In the genomic region with DNA sequence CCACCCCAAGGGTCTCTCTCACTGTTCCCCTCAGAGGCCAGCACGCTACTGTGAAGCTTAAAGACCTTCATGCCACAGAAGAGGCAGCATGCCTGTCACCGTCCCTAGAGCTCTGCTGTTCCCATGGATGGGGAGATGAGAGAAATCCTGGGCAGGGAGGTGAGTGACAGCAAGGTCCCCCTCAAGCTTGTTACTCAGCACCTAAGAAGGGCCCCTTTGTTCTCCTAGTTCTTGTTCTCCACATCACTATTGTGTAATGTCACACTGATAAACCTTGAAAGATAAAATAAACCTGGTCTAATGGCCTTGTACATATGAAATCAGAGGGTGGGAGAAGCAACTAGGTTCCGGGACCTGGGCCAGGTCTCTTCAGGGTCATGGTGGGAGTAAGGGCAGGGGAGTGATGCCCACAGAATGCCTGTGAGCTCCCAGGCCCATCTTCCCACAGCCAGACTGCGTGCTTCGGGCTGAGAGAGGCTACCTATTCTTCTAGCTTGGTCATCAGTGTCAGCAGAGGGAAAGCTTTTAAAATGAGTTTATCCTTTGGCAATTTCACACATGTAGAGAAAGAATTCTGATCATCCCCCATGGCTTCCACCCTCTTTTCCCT, we compare ENCODE assay signal across 32 mouse cellular contexts. TPM values are rescaled to one million over a fixed set of nuclear protein-coding genes. Genes with fewer than 3 reads are reported as not detected.
DNase-seq lines count a peak whose midpoint lies in the region; ATAC-seq lines count a peak whose summit lies in the region.
"Had no signal": no experiment of that assay in that cellular context is flagged by ENCODE, and none has a peak within 500 bp of the region (broad histone marks: within the 10 kb centered on the region; RNA-seq: fewer than 3 reads in every experiment).

No protein-coding gene starts in this region.

- WGBS in forebrain, embryonic 10.5 days, result 84% methylated on average over 5 of the region's 5 CpGs
- 79% methylated on average over 5 of the region's 5 CpGs for WGBS in forebrain, embryonic 14.5 days
- 88% methylated on average over 5 of the region's 5 CpGs for WGBS in midbrain, embryonic 11.5 days
- 87% methylated on average over 5 of the region's 5 CpGs for WGBS in midbrain, embryonic 14.5 days

- no peak overlapping the region for H3K9ac ChIP-seq in forebrain, embryonic 14.5 days (ENCODE audit: low read length)
- no peak overlapping the region for H3K9ac ChIP-seq in midbrain, embryonic 11.5 days (ENCODE audit: low read length)
- no peak overlapping the region for H3K9ac ChIP-seq in midbrain, embryonic 14.5 days (replicated peaks; ENCODE audit: low read length)
- H3K9ac ChIP-seq: embryonic facial prominence, embryonic 13.5 days; forebrain, postnatal 0 days; heart, embryonic 13.5 days; hindbrain, embryonic 15.5 days; limb, embryonic 12.5 days; lung, embryonic 15.5 days; midbrain, embryonic 12.5 days had no signal

- no peak overlapping the region for H3K4me3 ChIP-seq in forebrain, embryonic 10.5 days
- no peak overlapping the region for H3K4me3 ChIP-seq in forebrain, embryonic 14.5 days (ENCODE audit: low read depth, low read length)
- no peak overlapping the region for H3K4me3 ChIP-seq in midbrain, embryonic 11.5 days (ENCODE audit: low read depth, low read length)
- no peak overlapping the region for H3K4me3 ChIP-seq in midbrain, embryonic 14.5 days (replicated peaks; ENCODE audit: low read depth, low read length)
- H3K4me3 ChIP-seq: embryonic facial prominence, embryonic 13.5 days; heart, embryonic 13.5 days; hindbrain, embryonic 10.5 days; hindbrain, embryonic 15.5 days; left cerebral cortex, adult 2 months; limb, embryonic 12.5 days; lung, embryonic 15.5 days; midbrain, embryonic 12.5 days had no signal

- H3K27me3 ChIP-seq in forebrain, embryonic 10.5 days (ENCODE audit: poor library complexity, severe bottlenecking), result no peaks in the 10 kb centered on the region
- no peaks in the 10 kb centered on the region for H3K27me3 ChIP-seq in forebrain, embryonic 14.5 days (replicated peaks; ENCODE audit: control insufficient read depth, insufficient read depth, low read length)
- no peaks in the 10 kb centered on the region for H3K27me3 ChIP-seq in midbrain, embryonic 11.5 days (ENCODE audit: control insufficient read depth, insufficient read depth, low read length)
- no peaks in the 10 kb centered on the region for H3K27me3 ChIP-seq in midbrain, embryonic 14.5 days (ENCODE audit: control insufficient read depth, insufficient read depth, low read length)
- H3K27me3 ChIP-seq: embryonic facial prominence, embryonic 13.5 days; heart, embryonic 13.5 days; hindbrain, embryonic 15.5 days; limb, embryonic 12.5 days; lung, embryonic 15.5 days; midbrain, embryonic 12.5 days had no signal

- peaks cover 7% of the 10 kb centered on the region; the same call in 1 of the 2 replicates for H3K4me1 ChIP-seq in forebrain, embryonic 10.5 days
- H3K4me1 ChIP-seq in forebrain, embryonic 14.5 days (ENCODE audit: control insufficient read depth, insufficient read depth, low read length), result no peaks in the 10 kb centered on the region
- no peaks in the 10 kb centered on the region for H3K4me1 ChIP-seq in midbrain, embryonic 11.5 days (ENCODE audit: control insufficient read depth, insufficient read depth, low read length)
- H3K4me1 ChIP-seq in midbrain, embryonic 14.5 days (ENCODE audit: control insufficient read depth, insufficient read depth, low read length), result no peaks in the 10 kb centered on the region
- H3K4me1 ChIP-seq: lung, embryonic 15.5 days had no signal

- no peaks in the 10 kb centered on the region for H3K36me3 ChIP-seq in forebrain, embryonic 10.5 days (replicated peaks)
- H3K36me3 ChIP-seq in forebrain, embryonic 14.5 days (ENCODE audit: control insufficient read depth, insufficient read depth, low read length), result no peaks in the 10 kb centered on the region
- no peaks in the 10 kb centered on the region for H3K36me3 ChIP-seq in midbrain, embryonic 11.5 days (ENCODE audit: control insufficient read depth, insufficient read depth, low read length)
- no peaks in the 10 kb centered on the region for H3K36me3 ChIP-seq in midbrain, embryonic 14.5 days (ENCODE audit: control insufficient read depth, insufficient read depth, low read length)
- H3K36me3 ChIP-seq: embryonic facial prominence, embryonic 13.5 days; heart, embryonic 13.5 days; hindbrain, embryonic 10.5 days; hindbrain, embryonic 15.5 days; limb, embryonic 12.5 days; lung, embryonic 15.5 days; midbrain, embryonic 12.5 days had no signal

- no peak for ATAC-seq in forebrain, embryonic 14.5 days
- ATAC-seq in midbrain, embryonic 11.5 days (ENCODE audit: low FRiP score), result no peak
- no peak for ATAC-seq in midbrain, embryonic 14.5 days (ENCODE audit: low FRiP score, low TSS enrichment)
- peak; percentile 36; the same call in 1 of the 2 replicates for ATAC-seq in megakaryocyte-erythroid progenitor cell, adult 5-6 weeks (replicated peaks; ENCODE audit: low FRiP score, low TSS enrichment, poor library complexity, severe bottlenecking)
- ATAC-seq: CD4-positive, CD25-positive, alpha-beta regulatory T cell, adult 4 months; forebrain, postnatal 0 days; inflammation-experienced regulatory T-cells, adult 6 months had no signal

- 0 out of 2 replicates have a peak overlapping the region, but pooled peaks have one; percentile 22 for H3K27ac ChIP-seq in forebrain, embryonic 10.5 days
- H3K27ac ChIP-seq in forebrain, embryonic 14.5 days (ENCODE audit: low read depth, low read length), result no peak overlapping the region
- H3K27ac ChIP-seq in midbrain, embryonic 11.5 days (ENCODE audit: low read depth, low read length), result no peak overlapping the region
- no peak overlapping the region for H3K27ac ChIP-seq in midbrain, embryonic 14.5 days (replicated peaks; ENCODE audit: low read depth, low read length)
- H3K27ac ChIP-seq: embryonic facial prominence, embryonic 13.5 days; heart, embryonic 13.5 days; hindbrain, embryonic 10.5 days; hindbrain, embryonic 15.5 days; left cerebral cortex, adult 2 months; limb, embryonic 12.5 days; lung, embryonic 15.5 days; midbrain, embryonic 12.5 days had no signal

- DNase-seq in forebrain, embryonic 10.5 days (ENCODE audit: extremely low spot score, low spot score), result no peak
- DNase-seq in forebrain, embryonic 14.5 days (ENCODE audit: low spot score), result no peak
- DNase-seq in midbrain, embryonic 11.5 days (ENCODE audit: low spot score, missing footprints), result peak; percentile 75
- DNase-seq in midbrain, embryonic 14.5 days, result no peak
- peak; percentile 85 for DNase-seq in testis, postnatal 14 days (ENCODE audit: low spot score)
- no peak for DNase-seq in layer of hippocampus, adult 11-12 months (ENCODE audit: low spot score)
- DNase-seq: cerebellum, adult 11-12 months; forebrain, postnatal 0 days; gastrocnemius, postnatal 14 days; heart, adult 18-20 months; heart, postnatal 10 days; kidney, adult 9 months; kidney, postnatal 14 days; right cerebral cortex, postnatal 25 days; thymus, postnatal 36 days had no signal

- no peaks in the 10 kb centered on the region for H3K9me3 ChIP-seq in forebrain, embryonic 10.5 days
- no peaks in the 10 kb centered on the region for H3K9me3 ChIP-seq in forebrain, embryonic 14.5 days (replicated peaks; ENCODE audit: control insufficient read depth, low read length)
- no peaks in the 10 kb centered on the region for H3K9me3 ChIP-seq in midbrain, embryonic 11.5 days (ENCODE audit: control insufficient read depth, low read length)
- H3K9me3 ChIP-seq in midbrain, embryonic 14.5 days (ENCODE audit: control insufficient read depth, low read length), result no peaks in the 10 kb centered on the region
- H3K9me3 ChIP-seq: embryonic facial prominence, embryonic 13.5 days; heart, embryonic 13.5 days; hindbrain, embryonic 10.5 days; hindbrain, embryonic 15.5 days; limb, embryonic 12.5 days; lung, embryonic 15.5 days; midbrain, embryonic 12.5 days had no signal

- H3K4me2 ChIP-seq in forebrain, embryonic 14.5 days (ENCODE audit: low read length), result no peak overlapping the region
- H3K4me2 ChIP-seq in midbrain, embryonic 11.5 days, result no peak overlapping the region
- H3K4me2 ChIP-seq in midbrain, embryonic 14.5 days (ENCODE audit: low read length), result no peak overlapping the region
- H3K4me2 ChIP-seq: embryonic facial prominence, embryonic 13.5 days; heart, embryonic 13.5 days; hindbrain, embryonic 15.5 days; limb, embryonic 12.5 days; lung, embryonic 15.5 days; midbrain, embryonic 12.5 days had no signal

RNA-seq across cellular contexts. Expression of gene Txndc2, which starts 40.2 kb away (rescaled TPM):
- not detected in 2 replicates for polyA plus RNA-seq in forebrain, embryonic 10.5 days (2016; fragmentation: Nextera tagmentation; extraction: Ambion mirVana)
- polyA plus RNA-seq in forebrain, embryonic 14.5 days (2014; fragmentation: Nextera tagmentation; extraction: Ambion mirVana), result 0.19 TPM in 1 of 2 replicates, not detected in the other
- polyA plus RNA-seq in midbrain, embryonic 11.5 days (2014; fragmentation: Nextera tagmentation; extraction: Ambion mirVana), result 0.12 and 0.18 TPM in 2 replicates
- 0.12 TPM in 2 replicates for polyA plus RNA-seq in midbrain, embryonic 14.5 days (2014; fragmentation: Nextera tagmentation; extraction: Ambion mirVana)
- total RNA-seq in megakaryocyte-erythroid progenitor cell, adult 5-6 weeks (2014; fragmentation: Nextera tagmentation), result not detected in 2 replicates
- not detected in 2 replicates for total RNA-seq in megakaryocyte-erythroid progenitor cell, adult 5-6 weeks (2017)
- total RNA-seq: common myeloid progenitor, adult 5-6 weeks; gastrocnemius, postnatal 14 days; heart, adult 18-20 months; layer of hippocampus, adult 18-20 months; left cerebral cortex, postnatal 25 days; liver, adult 2 months had no signal
- polyA plus RNA-seq: CD4-positive, CD25-positive, alpha-beta regulatory T cell, adult 4 months; embryonic facial prominence, embryonic 13.5 days; forebrain, postnatal 0 days; heart, embryonic 13.5 days; inflammation-experienced regulatory T-cells, adult 6 months; liver, adult 2 months; liver, embryonic 16.5 days; lung, embryonic 15.5 days; spleen, adult 2 months had no signal

Comparison
In these comparisons a context has a peak if more than half of its experiments do, and no peak if none do; other contexts are left out.
1. DNase-seq: peak in midbrain, embryonic 11.5 days (single experiment) and testis, postnatal 14 days (single experiment); none in forebrain, embryonic 10.5 days (single experiment), forebrain, embryonic 14.5 days (single experiment), midbrain, embryonic 14.5 days (single experiment) and layer of hippocampus, adult 11-12 months (single experiment).